Mouse (Mus musculus) cerebellum, postnatal 14 days (tissue): ENCODE results near the gene Fscn2.

Experiments used
- DNase-seq, 2 experiments: peaks; one replicate each; pipeline ENCODE4 v3.0.0; 2021; ENCODE audit warnings: mixed read lengths in 2 of 2

Fscn2 gene

GRCm38 (mm10) chr11:120360062-120360461 is 1.3 kb upstream of the Fscn2 start:
- DNase-seq = peak; percentile 60 to 61

GRCm38 (mm10) chr11:120360755-120361154 is 579 bp upstream of the Fscn2 start:
- DNase-seq = no peak

- DNase-seq = no peak
These were observed 1.6 kb downstream of the Fscn2 start for GRCm38 (mm10) chr11:120362891-120363290.

- DNase-seq = no peak
These were observed 5.2 kb downstream of the Fscn2 start for GRCm38 (mm10) chr11:120366443-120367027.

- peak; percentile 53 to 64 for DNase-seq
These were observed 8.3 kb downstream of the Fscn2 start for GRCm38 (mm10) chr11:120369656-120370055.

- DNase-seq = no peak
These were observed 11.7 kb downstream of the Fscn2 start for GRCm38 (mm10) chr11:120373025-120373424.

- DNase-seq = peak in 1 of 2 experiments; percentile 40
These were observed 12.7 kb downstream of the Fscn2 start for GRCm38 (mm10) chr11:120373820-120374586.

GRCm38 (mm10) chr11:120375324-120375723 is 14.0 kb downstream of the Fscn2 start:
- DNase-seq = no peak

- DNase-seq = no peak
These were observed 15.2 kb downstream of the Fscn2 start for GRCm38 (mm10) chr11:120376302-120377160.

GRCm38 (mm10) chr11:120377337-120377736 is 16.0 kb downstream of the Fscn2 start:
- DNase-seq = peak in 1 of 2 experiments; percentile 34

- peak; percentile 64 to 71 for DNase-seq
These were observed 16.8 kb downstream of the Fscn2 start for GRCm38 (mm10) chr11:120378031-120378610.

GRCm38 (mm10) chr11:120378611-120379540 is 17.5 kb downstream of the Fscn2 start, which contains the start of gene Faap100:
Gene Faap100 (minus strand): TSS chr11:120378764.
- DNase-seq = peak; percentile 90

- DNase-seq = no peak
These were observed 18.9 kb downstream of the Fscn2 start for GRCm38 (mm10) chr11:120380271-120380670.

GRCm38 (mm10) chr11:120381157-120381556 is 19.8 kb downstream of the Fscn2 start:
- DNase-seq = no peak

- DNase-seq = no peak
These were observed 21.2 kb downstream of the Fscn2 start for GRCm38 (mm10) chr11:120382509-120382908.

- no peak for DNase-seq
These were observed 25.3 kb downstream of the Fscn2 start for GRCm38 (mm10) chr11:120386632-120387031.

GRCm38 (mm10) chr11:120387157-120387556 is 25.8 kb downstream of the Fscn2 start:
- DNase-seq = no peak

GRCm38 (mm10) chr11:120388580-120388979 is 27.2 kb downstream of the Fscn2 start:
- no peak for DNase-seq

- DNase-seq = no peak
These were observed 34.3 kb downstream of the Fscn2 start for GRCm38 (mm10) chr11:120395661-120396060.

- DNase-seq = no peak
These were observed 36.3 kb downstream of the Fscn2 start for GRCm38 (mm10) chr11:120397602-120398001.

GRCm38 (mm10) chr11:120399319-120399718 is 38.0 kb downstream of the Fscn2 start:
- DNase-seq = no peak

GRCm38 (mm10) chr11:120404814-120405213 is 43.5 kb downstream of the Fscn2 start:
- no peak for DNase-seq
